ENCODE assay signal across 8 mouse cellular contexts in genomic region chr13:23544787-23545120, GRCm38 (mm10). TPM values are rescaled to one million over a fixed set of nuclear protein-coding genes. Genes with fewer than 3 reads are reported as not detected.
A peak's percentile ranks its signal among the peaks of the same experiment; 100 is the strongest.
DNase-seq lines count a peak whose midpoint lies in the region; ATAC-seq and TF ChIP-seq lines count a peak whose summit lies in the region.
"Not testable (repeated sequence)": the region's sequence is repeated elsewhere in the genome, so short reads cannot be mapped to it uniquely, and the experiment has no call there.

No protein-coding gene starts in this region.

- in situ Hi-C loops in Patski (cut with MboI; ENCODE audit: low pct_unique_long_range_greater_than_20kb) = not testable (repeated sequence)

- DNase-seq in Patski (ENCODE audit: low read depth, low spot score); embryonic facial prominence, embryonic 14.5 days (ENCODE audit: low spot score); left cerebral cortex, adult 2 months (ENCODE audit: extremely low spot score in 1 of 2, low spot score in 2 of 2); lung, adult 2 months; midbrain, postnatal 0 days (ENCODE audit: low spot score); stomach, postnatal 0 days (ENCODE audit: low spot score): not testable (repeated sequence)

- H3K4me2 ChIP-seq in embryonic facial prominence, embryonic 14.5 days (ENCODE audit: low read depth, low read length) = peak overlapping the region; percentile 80
- peak overlapping the region; percentile 87 for H3K4me2 ChIP-seq in hindbrain, embryonic 15.5 days
- peak overlapping the region; percentile 36; the same call in 1 of the 2 replicates for H3K4me2 ChIP-seq in midbrain, postnatal 0 days (ENCODE audit: low read depth, low read length, poor library complexity, severe bottlenecking)
- H3K4me2 ChIP-seq in stomach, postnatal 0 days (replicated peaks; ENCODE audit: low read depth) = peak overlapping the region; percentile 35; the same call in 1 of the 2 replicates

- not testable (repeated sequence) for H3K9me3 ChIP-seq in embryonic facial prominence, embryonic 14.5 days (ENCODE audit: control insufficient read depth, low read length); hindbrain, embryonic 15.5 days; midbrain, postnatal 0 days (ENCODE audit: low read length); stomach, postnatal 0 days (ENCODE audit: control insufficient read depth, low read length)

- peak overlapping the region; percentile 46 for H3K4me3 ChIP-seq in embryonic facial prominence, embryonic 14.5 days (ENCODE audit: low read depth, low read length)
- peak overlapping the region; percentile 55 for H3K4me3 ChIP-seq in hindbrain, embryonic 15.5 days
- H3K4me3 ChIP-seq in left cerebral cortex, adult 2 months = peak overlapping the region; percentile 63
- peak overlapping the region; percentile 24 for H3K4me3 ChIP-seq in lung, adult 2 months (replicated peaks; ENCODE audit: extremely low read depth, low read depth, low read length)
- peak overlapping the region; percentile 45 for H3K4me3 ChIP-seq in midbrain, postnatal 0 days (ENCODE audit: low read depth, low read length)
- H3K4me3 ChIP-seq in stomach, postnatal 0 days (ENCODE audit: low read depth, low read length) = peak overlapping the region; percentile 46

- H3K9ac ChIP-seq in embryonic facial prominence, embryonic 14.5 days (ENCODE audit: low read depth, low read length) = peak overlapping the region; percentile 73
- peak overlapping the region; percentile 61; the same call in 1 of the 2 replicates for H3K9ac ChIP-seq in hindbrain, embryonic 15.5 days
- not testable (repeated sequence) for H3K9ac ChIP-seq in midbrain, postnatal 0 days (replicated peaks; ENCODE audit: low read length, poor library complexity, severe bottlenecking); stomach, postnatal 0 days (ENCODE audit: low read length)

- intact Hi-C loops in left cerebral cortex, adult 2 months (cut with DNase I) = not testable (repeated sequence)

- 0% methylated on average over 3 of the region's 14 CpGs for WGBS in embryonic facial prominence, embryonic 14.5 days
- WGBS in hindbrain, embryonic 15.5 days = 0% methylated on average over 11 of the region's 14 CpGs
- WGBS in lung, adult 2 months = under 1% methylated on average over 13 of the region's 14 CpGs
- WGBS in midbrain, postnatal 0 days = 0% methylated on average over 8 of the region's 14 CpGs
- WGBS in stomach, postnatal 0 days = 0% methylated on average over 11 of the region's 14 CpGs

- TF ChIP-seq CTCF in Patski (IDR thresholded peaks at IDR 0.05); left cerebral cortex, adult 2 months (IDR thresholded peaks at IDR 0.05); lung, adult 2 months (IDR thresholded peaks at IDR 0.05; ENCODE audit: insufficient read depth, low read length); midbrain, postnatal 0 days (IDR thresholded peaks at IDR 0.05); stomach, postnatal 0 days (IDR thresholded peaks at IDR 0.05; ENCODE audit: low read depth): not testable (repeated sequence)

- ATAC-seq in Patski = peak; percentile 3
- not testable (repeated sequence) for ATAC-seq in embryonic facial prominence, embryonic 14.5 days (ENCODE audit: low read depth); hindbrain, embryonic 15.5 days (ENCODE audit: low FRiP score, low read depth); midbrain, postnatal 0 days (ENCODE audit: low FRiP score); stomach, postnatal 0 days (ENCODE audit: low FRiP score, low TSS enrichment)
- peak; percentile 27 for ATAC-seq in granulocyte monocyte progenitor cell, adult 5-6 weeks (replicated peaks; ENCODE audit: poor library complexity, severe bottlenecking)

- TF ChIP-seq POLR2A in lung, adult 2 months (IDR thresholded peaks at IDR 0.05; ENCODE audit: borderline replicate concordance, extremely low read depth, low read depth, low read length) = not testable (repeated sequence)

- not testable (repeated sequence) for TF ChIP-seq EP300 in stomach, postnatal 0 days (optimal IDR thresholded peaks at IDR 0.05)

- POLR2A ChIA-PET in Patski (lab: Charles Lee) = not testable (repeated sequence)

- not testable (repeated sequence) for H3K4me1 ChIP-seq in embryonic facial prominence, embryonic 14.5 days (ENCODE audit: control insufficient read depth, insufficient read depth, low read length); hindbrain, embryonic 15.5 days (replicated peaks); lung, adult 2 months (ENCODE audit: control insufficient read depth, insufficient read depth, low read length); midbrain, postnatal 0 days (ENCODE audit: insufficient read depth, low read length); stomach, postnatal 0 days (replicated peaks; ENCODE audit: control insufficient read depth, insufficient read depth)

- H3K36me3 ChIP-seq in embryonic facial prominence, embryonic 14.5 days (ENCODE audit: control insufficient read depth, insufficient read depth, low read length); hindbrain, embryonic 15.5 days; midbrain, postnatal 0 days (ENCODE audit: insufficient read depth, low read length); stomach, postnatal 0 days (ENCODE audit: control insufficient read depth, insufficient read depth, low read length): not testable (repeated sequence)

- CTCF ChIA-PET in Patski (lab: Charles Lee) = not testable (repeated sequence)

- not testable (repeated sequence) for H3K27me3 ChIP-seq in Patski; embryonic facial prominence, embryonic 14.5 days (replicated peaks; ENCODE audit: control insufficient read depth, insufficient read depth, low read length); hindbrain, embryonic 15.5 days; midbrain, postnatal 0 days (ENCODE audit: insufficient read depth, low read length); stomach, postnatal 0 days (ENCODE audit: control insufficient read depth, insufficient read depth, low read length)

- peak overlapping the region; percentile 98 for H3K27ac ChIP-seq in embryonic facial prominence, embryonic 14.5 days (replicated peaks; ENCODE audit: low read depth, low read length)
- peak overlapping the region; percentile 90; the same call in 1 of the 2 replicates for H3K27ac ChIP-seq in hindbrain, embryonic 15.5 days (replicated peaks)
- peak overlapping the region; percentile 59; the same call in 1 of the 2 replicates for H3K27ac ChIP-seq in left cerebral cortex, adult 2 months
- H3K27ac ChIP-seq in midbrain, postnatal 0 days (ENCODE audit: low read depth, low read length); stomach, postnatal 0 days (replicated peaks): not testable (repeated sequence)

RNA-seq across cellular contexts. Expression of gene Hist1h3f, which starts 0.9 kb away (rescaled TPM):
- polyA plus RNA-seq in Patski (2021) = 0.49 TPM
- polyA plus RNA-seq in embryonic facial prominence, embryonic 14.5 days (2014; fragmentation: Nextera tagmentation; extraction: Ambion mirVana) = 0.71 and 1.0 TPM in 2 replicates
- 4.9 and 8.2 TPM in 2 replicates for total RNA-seq in granulocyte monocyte progenitor cell, adult 5-6 weeks (2014; fragmentation: Nextera tagmentation)
- 77.5 and 127 TPM in 2 replicates for total RNA-seq in granulocyte monocyte progenitor cell, adult 5-6 weeks (2017)
- polyA plus RNA-seq in hindbrain, embryonic 15.5 days (2015; fragmentation: Nextera tagmentation; extraction: Ambion mirVana) = 0.21 and 0.62 TPM in 2 replicates
- 10 to 100 TPM; 12.9 to 15.5 TPM for total RNA-seq in left cerebral cortex, adult 2 months (2021)
- 1.3 and 1.7 TPM in 2 replicates for polyA plus RNA-seq in lung, adult 2 months (2012; rRNA removed)
- total RNA-seq in midbrain, postnatal 0 days (2014; rRNA removed) = 154 and 239 TPM in 2 replicates
- polyA plus RNA-seq in midbrain, postnatal 0 days (2015; fragmentation: Nextera tagmentation; extraction: Ambion mirVana) = 0.21 and 0.23 TPM in 2 replicates
- 0.51 and 0.78 TPM in 2 replicates for polyA plus RNA-seq in stomach, postnatal 0 days (2015; fragmentation: Nextera tagmentation; extraction: Ambion mirVana)

RNA-seq across cellular contexts. Expression of gene Hist1h2bh, which starts 1.6 kb away (rescaled TPM):
- 2.1 TPM for polyA plus RNA-seq in Patski (2021)
- polyA plus RNA-seq in embryonic facial prominence, embryonic 14.5 days (2014; fragmentation: Nextera tagmentation; extraction: Ambion mirVana) = 0.76 and 0.77 TPM in 2 replicates
- 17.1 and 20.3 TPM in 2 replicates for total RNA-seq in granulocyte monocyte progenitor cell, adult 5-6 weeks (2014; fragmentation: Nextera tagmentation)
- 126 and 172 TPM in 2 replicates for total RNA-seq in granulocyte monocyte progenitor cell, adult 5-6 weeks (2017)
- polyA plus RNA-seq in hindbrain, embryonic 15.5 days (2015; fragmentation: Nextera tagmentation; extraction: Ambion mirVana) = 0.17 and 0.19 TPM in 2 replicates
- total RNA-seq in left cerebral cortex, adult 2 months (2021) = under 1 TPM; 0.61 TPM
- polyA plus RNA-seq in lung, adult 2 months (2012; rRNA removed) = 0.66 and 0.87 TPM in 2 replicates
- total RNA-seq in midbrain, postnatal 0 days (2014; rRNA removed) = 8.7 and 34.2 TPM in 2 replicates
- 0.16 TPM in 1 of 2 replicates, not detected in the other for polyA plus RNA-seq in midbrain, postnatal 0 days (2015; fragmentation: Nextera tagmentation; extraction: Ambion mirVana)
- 0.30 and 0.62 TPM in 2 replicates for polyA plus RNA-seq in stomach, postnatal 0 days (2015; fragmentation: Nextera tagmentation; extraction: Ambion mirVana)

RNA-seq across cellular contexts. Expression of gene Hist1h4f, which starts 6.7 kb away (rescaled TPM):
- not detected for polyA plus RNA-seq in Patski (2021)
- polyA plus RNA-seq in embryonic facial prominence, embryonic 14.5 days (2014; fragmentation: Nextera tagmentation; extraction: Ambion mirVana) = 0.84 and 0.88 TPM in 2 replicates
- total RNA-seq in granulocyte monocyte progenitor cell, adult 5-6 weeks (2014; fragmentation: Nextera tagmentation) = 37.6 and 86.3 TPM in 2 replicates
- total RNA-seq in granulocyte monocyte progenitor cell, adult 5-6 weeks (2017) = 2,370 and 2,590 TPM in 2 replicates
- polyA plus RNA-seq in hindbrain, embryonic 15.5 days (2015; fragmentation: Nextera tagmentation; extraction: Ambion mirVana) = not detected in 2 replicates
- total RNA-seq in left cerebral cortex, adult 2 months (2021) = 100 to 1,000 TPM; 161 to 177 TPM
- 1.4 and 1.8 TPM in 2 replicates for polyA plus RNA-seq in lung, adult 2 months (2012; rRNA removed)
- total RNA-seq in midbrain, postnatal 0 days (2014; rRNA removed) = 684 and 753 TPM in 2 replicates
- not detected in 2 replicates for polyA plus RNA-seq in midbrain, postnatal 0 days (2015; fragmentation: Nextera tagmentation; extraction: Ambion mirVana)
- polyA plus RNA-seq in stomach, postnatal 0 days (2015; fragmentation: Nextera tagmentation; extraction: Ambion mirVana) = 0.38 TPM in 1 of 2 replicates, not detected in the other

RNA-seq across cellular contexts. Expression of gene Hist1h1d, which starts 8.3 kb away (rescaled TPM):
- 2.1 TPM for polyA plus RNA-seq in Patski (2021)
- polyA plus RNA-seq in embryonic facial prominence, embryonic 14.5 days (2014; fragmentation: Nextera tagmentation; extraction: Ambion mirVana) = 0.60 TPM in 2 replicates
- 13.1 and 13.2 TPM in 2 replicates for total RNA-seq in granulocyte monocyte progenitor cell, adult 5-6 weeks (2014; fragmentation: Nextera tagmentation)
- total RNA-seq in granulocyte monocyte progenitor cell, adult 5-6 weeks (2017) = 109 and 113 TPM in 2 replicates
- 0.10 and 0.12 TPM in 2 replicates for polyA plus RNA-seq in hindbrain, embryonic 15.5 days (2015; fragmentation: Nextera tagmentation; extraction: Ambion mirVana)
- 1 to 10 TPM; 3.5 TPM for total RNA-seq in left cerebral cortex, adult 2 months (2021)
- 0.10 and 0.12 TPM in 2 replicates for polyA plus RNA-seq in lung, adult 2 months (2012; rRNA removed)
- total RNA-seq in midbrain, postnatal 0 days (2014; rRNA removed) = 21.3 and 23.4 TPM in 2 replicates
- polyA plus RNA-seq in midbrain, postnatal 0 days (2015; fragmentation: Nextera tagmentation; extraction: Ambion mirVana) = 0.04 and 0.07 TPM in 2 replicates
- polyA plus RNA-seq in stomach, postnatal 0 days (2015; fragmentation: Nextera tagmentation; extraction: Ambion mirVana) = 0.22 and 0.34 TPM in 2 replicates

RNA-seq across cellular contexts. Expression of gene Hist1h3g, which starts 9.5 kb away (rescaled TPM):
- 1.7 TPM for polyA plus RNA-seq in Patski (2021)
- polyA plus RNA-seq in embryonic facial prominence, embryonic 14.5 days (2014; fragmentation: Nextera tagmentation; extraction: Ambion mirVana) = 3.7 and 4.1 TPM in 2 replicates
- total RNA-seq in granulocyte monocyte progenitor cell, adult 5-6 weeks (2014; fragmentation: Nextera tagmentation) = 60.4 and 108 TPM in 2 replicates
- 191 and 281 TPM in 2 replicates for total RNA-seq in granulocyte monocyte progenitor cell, adult 5-6 weeks (2017)
- 0.85 and 1.2 TPM in 2 replicates for polyA plus RNA-seq in hindbrain, embryonic 15.5 days (2015; fragmentation: Nextera tagmentation; extraction: Ambion mirVana)
- 1 to 10 TPM; 2.6 to 5.1 TPM for total RNA-seq in left cerebral cortex, adult 2 months (2021)
- 2.1 and 2.3 TPM in 2 replicates for polyA plus RNA-seq in lung, adult 2 months (2012; rRNA removed)
- total RNA-seq in midbrain, postnatal 0 days (2014; rRNA removed) = 99.4 and 262 TPM in 2 replicates
- polyA plus RNA-seq in midbrain, postnatal 0 days (2015; fragmentation: Nextera tagmentation; extraction: Ambion mirVana) = not detected in 2 replicates
- polyA plus RNA-seq in stomach, postnatal 0 days (2015; fragmentation: Nextera tagmentation; extraction: Ambion mirVana) = 2.3 and 3.4 TPM in 2 replicates

Comparison
In these comparisons a context has a peak if more than half of its experiments do, and no peak if none do; other contexts are left out.
1. H3K4me2 ChIP-seq: peak in every context shown above with its lines; median percentile 87 in hindbrain, embryonic 15.5 days; 80 in embryonic facial prominence, embryonic 14.5 days; 36 in midbrain, postnatal 0 days; 35 in stomach, postnatal 0 days.